Mouse (Mus musculus): Measurements from ENCODE around the gene Nsd1.

The Nsd1 gene

DNA sequence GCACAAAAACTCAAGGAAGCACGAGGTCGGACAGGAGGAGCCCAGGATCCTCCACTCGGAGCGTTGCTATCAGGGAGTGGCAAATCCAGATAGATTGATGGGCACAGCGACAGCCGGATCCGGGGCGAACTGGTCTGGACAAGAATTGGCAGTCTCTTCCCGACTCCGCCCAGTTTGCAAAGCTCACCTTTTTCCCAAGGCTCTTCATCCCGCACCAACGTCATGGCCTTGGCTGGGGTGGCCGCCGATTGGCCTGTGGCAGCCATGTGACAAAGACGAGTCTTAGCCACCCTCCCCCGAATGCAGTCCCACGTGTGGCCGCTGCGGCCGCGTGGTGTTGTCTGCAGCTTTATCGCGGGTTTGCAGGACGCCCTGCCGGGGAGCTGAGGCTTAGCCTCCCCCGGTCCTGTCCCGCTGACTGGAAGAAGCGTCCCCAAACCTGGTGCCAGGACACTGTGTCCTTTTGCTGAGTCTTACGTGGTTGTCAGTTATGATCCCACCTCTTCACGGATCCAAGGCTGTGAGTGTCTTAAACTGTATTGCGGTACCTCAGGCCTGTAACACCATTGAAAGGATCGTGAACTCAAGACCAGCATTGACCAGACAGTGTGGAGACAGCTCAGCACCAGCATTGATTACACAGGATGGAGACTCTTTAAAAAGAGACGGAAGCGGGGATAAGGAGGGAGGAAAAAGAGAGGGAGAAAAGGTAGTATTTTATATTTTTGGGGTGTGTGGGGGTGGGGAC lies 19.3 kb upstream of the Nsd1 start:
- 3% methylated on average over 34 of the region's 34 CpGs for whole genome bisulfite sequencing

- WGBS, result 94% methylated on average over 5 of the region's 5 CpGs
Measured at GRCm38 (mm10) chr13:55191535-55191934, 18.0 kb upstream of the Nsd1 start.

- WGBS, result 98% methylated on average over 4 of the region's 4 CpGs
Measured at GRCm38 (mm10) chr13:55202758-55203157, 6.8 kb upstream of the Nsd1 start.

DNA sequence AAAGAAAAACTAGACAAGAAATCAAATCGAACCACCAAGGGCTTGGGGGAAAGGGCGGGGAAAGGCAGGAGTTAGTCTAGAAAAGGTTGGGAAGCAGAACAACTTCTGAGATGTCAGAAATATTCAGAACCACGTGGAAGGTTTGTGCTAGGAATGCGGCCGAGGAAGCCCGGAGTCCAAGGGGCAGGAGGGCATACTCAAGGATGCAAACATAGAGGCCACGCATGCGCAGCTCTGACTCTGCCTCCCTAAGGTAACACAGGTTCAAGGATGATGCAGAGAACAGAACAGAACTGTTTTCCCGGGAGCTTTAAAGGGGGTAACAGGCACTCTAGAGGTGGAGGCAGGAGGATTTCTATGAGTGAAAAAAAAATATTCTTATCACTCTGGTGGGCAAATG lies 5.8 kb upstream of the Nsd1 start:
- 85% methylated on average over 9 of the region's 9 CpGs for WGBS

DNA sequence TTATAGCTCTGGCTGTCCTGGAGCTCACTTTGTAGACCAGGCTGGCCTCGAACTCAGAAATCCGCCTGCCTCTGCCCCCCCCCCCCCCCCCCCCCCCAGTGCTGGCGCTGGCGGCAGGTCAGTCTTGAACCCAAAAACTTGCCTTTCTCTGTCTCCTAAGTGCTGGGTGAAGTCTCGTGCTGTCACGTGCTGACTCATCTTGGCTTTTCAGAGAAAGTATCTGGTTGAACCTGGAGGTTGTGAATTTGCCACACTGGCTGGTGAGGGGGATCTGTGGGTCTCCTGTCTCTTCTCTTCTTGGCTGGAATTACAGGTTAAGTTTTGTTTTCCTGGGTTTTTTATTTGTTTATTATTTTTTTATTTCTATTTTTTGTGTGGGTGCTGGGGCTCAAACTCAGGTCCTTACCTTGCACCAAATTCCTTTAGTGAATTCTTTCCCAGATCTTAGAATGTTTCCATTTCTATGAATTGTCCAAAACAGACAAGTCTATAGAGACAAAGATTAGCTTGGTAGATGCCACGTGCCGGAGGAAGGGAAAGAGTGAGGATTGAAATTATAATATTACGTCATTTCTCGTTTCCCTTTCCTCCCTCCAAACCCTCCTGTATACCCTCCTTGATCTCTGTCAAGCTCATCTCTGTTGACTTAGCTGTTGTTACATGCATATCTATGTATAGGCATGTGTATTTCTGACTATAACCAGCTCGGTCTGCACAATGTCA lies 4.8 kb upstream of the Nsd1 start:
- WGBS, result 75% methylated on average over 10 of the region's 11 CpGs

GRCm38 (mm10) chr13:55205448-55206205 lies 4.0 kb upstream of the Nsd1 start:
- 82% methylated on average over 6 of the region's 6 CpGs for WGBS

- WGBS, result 79% methylated on average over 13 of the region's 13 CpGs
Measured at GRCm38 (mm10) chr13:55208837-55209648, 539 bp upstream of the Nsd1 start.

DNA sequence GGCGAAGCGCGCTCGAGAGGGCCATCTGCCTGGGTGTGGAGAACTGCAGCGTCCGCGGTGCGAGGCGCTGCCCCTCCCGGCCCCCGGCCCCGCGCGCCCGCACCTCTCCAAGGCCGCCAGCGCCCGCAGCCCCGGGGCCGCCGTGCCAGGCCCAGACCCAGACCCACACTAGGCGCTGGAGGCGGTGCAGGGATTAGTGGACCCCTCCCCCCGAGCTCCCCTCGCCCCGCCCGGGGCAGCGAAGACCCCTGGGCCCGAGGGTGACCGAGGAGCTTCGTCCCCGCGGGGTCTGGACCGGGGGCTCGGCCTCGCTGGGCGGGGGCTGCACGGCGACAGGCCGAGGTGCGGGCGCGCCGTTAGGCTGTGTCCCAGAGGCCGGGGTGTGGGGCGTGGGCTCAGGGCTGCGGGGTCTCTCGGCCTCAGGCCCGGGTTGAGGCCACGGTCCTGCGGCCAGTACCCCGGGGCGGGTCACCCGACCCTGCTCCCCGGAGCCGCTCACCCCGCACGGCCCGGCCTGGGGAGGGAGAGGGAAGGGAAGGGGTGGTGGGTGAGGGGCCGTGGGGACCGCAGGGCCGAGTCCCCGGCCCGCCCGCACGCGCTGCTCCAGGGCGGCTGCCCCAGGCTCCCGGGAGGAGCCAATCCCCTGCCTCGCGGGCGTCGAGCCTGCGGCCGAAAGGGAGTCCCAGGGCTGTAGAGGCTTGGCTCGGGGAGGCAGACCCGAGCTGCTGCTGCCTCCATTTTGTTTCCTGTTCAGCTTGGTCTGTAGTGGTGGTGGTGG lies 800 bp downstream of the Nsd1 start:
- WGBS, result 7% methylated on average over 69 of the region's 77 CpGs

DNA sequence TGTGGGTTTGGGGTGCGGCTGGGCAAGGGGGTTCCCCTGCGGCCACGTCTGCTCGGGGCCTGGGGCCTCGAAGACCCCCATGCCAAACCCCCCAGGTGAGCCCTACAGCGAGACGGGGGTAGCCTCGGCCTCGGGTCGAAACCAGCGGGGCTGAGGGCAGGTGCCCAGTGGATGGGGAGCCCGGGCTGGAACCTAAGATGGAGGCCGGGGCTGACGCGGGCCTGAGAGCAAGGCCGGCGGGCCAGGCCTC lies 1.3 kb downstream of the Nsd1 start:
- under 1% methylated on average over 17 of the region's 17 CpGs for WGBS

DNA sequence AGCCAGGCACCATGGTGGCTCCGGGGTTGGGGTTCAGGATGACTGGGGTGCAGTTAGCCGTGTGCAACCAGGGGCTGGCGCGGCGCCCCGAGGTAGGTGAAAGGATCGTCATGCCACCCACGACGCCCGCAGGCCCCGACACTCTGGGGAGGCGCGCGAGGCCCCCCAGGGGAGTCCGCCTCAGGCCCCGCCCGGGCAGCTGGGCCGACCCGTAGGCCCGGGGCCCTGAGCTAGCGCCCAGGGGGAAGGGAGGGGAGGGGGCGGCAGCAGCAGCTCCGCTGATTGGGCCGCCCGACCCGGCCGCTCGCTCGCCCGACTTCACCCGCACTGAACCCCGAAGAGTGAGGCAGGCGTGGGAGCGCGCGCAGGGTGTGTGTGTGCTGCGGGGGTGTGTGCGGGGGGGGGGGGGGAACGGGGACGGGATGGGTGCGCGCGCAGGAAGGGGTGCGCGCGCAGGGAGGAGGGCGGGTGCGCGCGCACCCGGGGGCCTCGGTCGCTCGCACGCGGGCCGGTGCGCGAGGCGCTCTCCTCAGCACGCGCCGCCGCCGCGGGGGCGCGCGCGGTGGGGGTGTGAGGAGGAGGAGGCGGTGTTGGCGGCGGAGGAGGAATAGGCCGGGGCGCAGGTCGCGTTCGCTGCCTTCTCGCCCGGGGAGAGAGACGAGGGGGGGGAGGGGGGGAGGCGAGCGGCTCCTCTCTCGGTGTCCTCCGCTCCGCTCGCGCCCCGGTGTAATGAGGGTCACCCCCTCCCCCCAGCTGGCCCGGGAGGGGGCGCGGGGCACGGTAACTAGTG lies 1.8 kb downstream of the Nsd1 start:
- 2% methylated on average over 69 of the region's 93 CpGs for WGBS

GRCm38 (mm10) chr13:55212011-55212360 lies 2.4 kb downstream of the Nsd1 start:
- 0% methylated on average over 7 of the region's 32 CpGs for WGBS

DNA sequence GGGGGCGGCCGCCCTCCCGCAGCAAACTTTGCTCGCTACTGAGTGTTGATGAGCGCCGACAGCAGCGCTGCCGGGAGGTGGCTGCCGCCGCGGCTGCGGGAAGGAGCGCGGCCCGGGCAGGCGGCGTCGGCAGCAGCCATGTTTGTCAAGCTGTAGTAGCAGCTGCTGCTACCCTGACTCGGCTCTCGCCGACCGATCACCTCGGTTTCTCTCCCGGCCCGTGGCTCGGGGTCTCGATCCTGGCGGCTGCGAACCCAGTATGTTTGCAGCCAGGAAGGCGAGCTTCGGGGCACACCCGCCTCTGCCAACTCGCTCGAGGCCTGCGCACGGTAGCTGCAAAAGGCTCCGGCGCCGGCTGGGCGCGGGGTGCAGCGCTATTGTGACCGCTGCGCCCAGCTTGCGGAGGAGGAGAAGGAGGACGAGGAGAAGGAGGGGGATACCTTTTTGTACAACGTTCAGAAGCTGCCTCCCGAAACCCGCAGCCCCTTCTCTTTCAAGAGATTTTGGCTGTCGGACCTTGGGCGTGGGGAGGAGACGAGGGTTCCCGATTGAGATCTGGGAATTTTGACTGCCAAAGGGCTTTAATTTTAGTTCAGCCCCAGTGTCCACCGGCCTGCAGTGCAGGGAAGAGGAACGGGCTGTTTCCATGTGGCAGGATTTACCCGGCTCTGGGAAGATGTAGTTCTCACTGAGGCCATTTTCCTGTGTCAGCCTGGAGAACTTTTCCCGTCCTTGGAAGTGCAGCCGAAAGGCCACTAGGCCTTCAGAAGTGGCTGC lies 3.0 kb downstream of the Nsd1 start:
- WGBS, result under 1% methylated on average over 58 of the region's 58 CpGs

- 51% methylated on average over 10 of the region's 10 CpGs for WGBS
Measured at GRCm38 (mm10) chr13:55213138-55213806, 3.7 kb downstream of the Nsd1 start.

DNA sequence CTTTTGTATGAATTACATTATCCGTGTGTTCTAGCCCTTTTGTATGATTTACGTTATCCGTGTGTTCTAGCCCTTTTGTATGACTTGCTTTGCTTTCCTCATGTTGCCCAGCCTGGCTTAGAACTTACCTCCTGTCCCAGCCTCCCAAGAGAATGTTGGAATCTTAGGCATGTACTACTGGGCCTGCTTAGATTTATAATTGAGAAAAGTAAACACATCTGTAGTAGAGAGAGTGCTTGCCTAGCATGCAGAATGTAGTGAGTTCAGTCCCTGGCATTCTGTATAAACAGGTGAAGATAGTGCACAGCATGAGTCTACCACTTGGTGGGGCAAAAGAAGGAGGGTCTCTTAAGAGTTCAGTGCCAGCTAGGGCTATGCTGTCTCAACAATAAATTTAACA lies 14.8 kb downstream of the Nsd1 start:
- WGBS, result 87% methylated on average over 3 of the region's 3 CpGs

GRCm38 (mm10) chr13:55230701-55231100 lies 21.1 kb downstream of the Nsd1 start:
- WGBS, result 83% methylated on average over 1 of the region's 1 CpGs

DNA sequence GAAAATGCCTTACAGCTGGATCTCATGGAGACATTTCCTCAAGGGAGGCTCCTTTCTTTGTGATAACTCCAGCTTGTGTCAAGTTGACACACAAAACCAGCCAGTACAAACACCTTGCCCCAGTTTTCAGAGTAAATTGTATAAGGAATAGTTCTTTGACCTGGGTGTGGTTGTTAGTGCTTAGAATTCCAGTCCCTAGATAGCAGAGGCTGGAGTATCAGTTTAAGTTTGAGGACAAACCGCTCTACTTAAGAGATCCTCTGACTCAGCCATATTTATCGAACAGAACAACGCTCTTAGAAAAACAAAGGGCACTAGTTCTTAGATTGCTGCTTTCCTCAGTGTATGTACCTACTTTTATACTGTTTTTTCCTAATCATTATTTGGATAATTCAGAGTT lies 33.6 kb downstream of the Nsd1 start:
- WGBS, result 87% methylated on average over 3 of the region's 3 CpGs

- WGBS, result 74% methylated on average over 17 of the region's 17 CpGs
Measured at GRCm38 (mm10) chr13:55247293-55248030, 37.9 kb downstream of the Nsd1 start.

DNA sequence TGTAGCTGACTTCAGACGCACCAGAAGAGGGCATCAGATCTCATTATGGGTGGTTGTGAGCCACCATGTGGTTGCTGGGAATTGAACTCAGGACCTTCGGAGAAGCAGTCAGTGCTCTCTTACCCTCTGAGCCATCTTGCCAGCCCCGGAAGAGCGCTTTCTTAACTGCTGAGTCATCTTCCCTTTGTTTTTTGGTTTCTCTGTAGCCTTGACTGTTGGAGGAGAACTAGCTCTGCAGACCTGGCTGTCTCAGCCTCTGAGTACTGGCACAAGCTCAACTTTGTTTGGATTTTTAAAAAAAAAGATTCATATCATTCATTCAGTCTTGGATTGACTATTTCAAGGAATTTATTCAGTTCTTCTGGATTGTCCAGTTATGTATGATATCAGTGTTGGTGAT lies 39.7 kb downstream of the Nsd1 start:
- WGBS, result 75% methylated on average over 4 of the region's 4 CpGs

GRCm38 (mm10) chr13:55252820-55253219 lies 43.2 kb downstream of the Nsd1 start:
- WGBS, result 83% methylated on average over 4 of the region's 4 CpGs

All from cerebral cortex, adult 2 months (tissue).